Mouse (Mus musculus) kidney, postnatal 36 days (tissue): ENCODE data around the gene Pou6f1.
"Not testable (repeated sequence)": the region's sequence is repeated elsewhere in the genome, so short reads cannot be mapped to it uniquely, and the experiment has no call there.

Experiments
- DNase-seq, 2 experiments: peaks; one replicate each; pipeline ENCODE4 v3.0.0; 2021 to 2022; ENCODE audit warnings: mixed read lengths in 2 of 2

The Pou6f1 gene

DNA sequence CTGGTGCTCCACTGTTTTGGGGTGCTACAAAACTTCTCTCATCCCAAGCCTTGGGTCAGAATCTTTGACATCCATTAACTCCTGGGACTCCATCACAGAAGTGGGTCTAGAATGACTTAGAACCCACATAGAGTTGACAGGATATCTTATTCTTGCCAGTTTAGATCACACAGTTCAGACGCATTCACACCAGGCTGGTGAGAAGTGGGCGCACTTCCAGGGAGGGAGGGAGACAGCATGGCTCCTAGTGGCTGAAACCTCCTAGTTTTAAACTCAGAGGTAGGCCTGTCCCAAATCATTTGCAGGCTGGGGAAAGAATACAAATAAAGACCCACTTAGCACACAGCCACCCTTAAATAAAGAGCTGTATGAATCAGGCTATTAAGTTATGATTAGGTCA, 25.4 kb downstream of the Pou6f1 start:
- DNase-seq, result peak in 1 of 2 experiments; percentile 53

DNA sequence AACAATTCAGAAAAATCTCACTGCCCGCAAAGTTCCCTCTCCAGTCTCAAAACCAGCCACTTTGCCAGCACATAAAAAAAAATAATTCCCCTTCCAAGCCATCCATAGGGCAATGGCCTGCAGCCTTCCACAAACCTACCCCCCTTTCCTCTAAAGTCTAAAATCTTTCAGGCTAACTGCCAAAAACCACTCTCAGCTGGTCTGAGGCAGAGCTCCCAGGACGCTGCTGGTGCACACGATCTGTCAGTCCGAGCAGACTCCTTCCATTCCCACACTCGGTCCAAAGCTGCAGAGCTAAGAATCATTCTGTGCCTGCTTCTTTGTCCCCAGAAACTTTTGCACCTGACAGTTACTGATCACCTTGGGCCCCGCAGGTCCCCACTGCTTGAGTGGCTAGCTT, 25.8 kb downstream of the Pou6f1 start:
- DNase-seq, result peak; percentile 66 to 79

DNA sequence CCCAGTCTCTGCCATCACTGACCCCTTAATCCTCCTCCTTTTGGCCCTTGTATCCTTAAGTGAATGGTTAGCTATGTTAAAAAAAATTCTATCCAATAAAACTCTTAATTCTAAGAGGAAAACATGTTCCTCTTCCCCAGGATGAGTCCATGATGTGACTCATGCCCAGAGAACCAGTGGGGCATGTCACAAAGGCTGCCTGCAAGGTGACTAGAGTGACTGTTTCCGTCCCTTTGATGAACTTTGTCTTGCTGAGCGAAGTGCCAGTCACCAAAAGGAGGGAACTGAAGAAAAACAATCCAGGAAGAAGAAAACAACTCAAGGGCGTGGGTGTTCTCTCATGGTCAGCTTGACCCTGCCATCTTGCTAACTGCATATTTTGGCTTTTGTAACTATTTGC, 30.5 kb downstream of the Pou6f1 start:
- DNase-seq, result peak in 1 of 2 experiments; percentile 40

DNA sequence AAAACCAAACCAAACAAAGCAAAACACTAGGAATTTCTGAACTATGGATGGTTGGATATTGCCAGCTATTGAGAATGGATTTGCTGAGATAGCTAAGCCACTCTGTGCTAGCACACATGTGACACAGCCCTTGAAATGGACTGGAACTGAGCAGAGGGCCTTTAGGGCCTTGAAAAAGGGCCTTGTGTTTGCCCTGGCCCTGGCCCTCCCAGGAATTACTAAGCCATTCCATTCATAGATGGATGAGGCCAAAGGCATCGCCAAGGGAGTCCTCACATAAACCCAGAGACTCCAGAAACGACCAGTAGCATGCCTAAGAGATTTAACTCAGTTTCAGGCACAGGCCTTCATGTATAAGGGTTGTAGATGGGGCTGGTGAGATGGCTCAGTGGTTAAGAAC, 33.3 kb downstream of the Pou6f1 start:
- DNase-seq, result no peak

DNA sequence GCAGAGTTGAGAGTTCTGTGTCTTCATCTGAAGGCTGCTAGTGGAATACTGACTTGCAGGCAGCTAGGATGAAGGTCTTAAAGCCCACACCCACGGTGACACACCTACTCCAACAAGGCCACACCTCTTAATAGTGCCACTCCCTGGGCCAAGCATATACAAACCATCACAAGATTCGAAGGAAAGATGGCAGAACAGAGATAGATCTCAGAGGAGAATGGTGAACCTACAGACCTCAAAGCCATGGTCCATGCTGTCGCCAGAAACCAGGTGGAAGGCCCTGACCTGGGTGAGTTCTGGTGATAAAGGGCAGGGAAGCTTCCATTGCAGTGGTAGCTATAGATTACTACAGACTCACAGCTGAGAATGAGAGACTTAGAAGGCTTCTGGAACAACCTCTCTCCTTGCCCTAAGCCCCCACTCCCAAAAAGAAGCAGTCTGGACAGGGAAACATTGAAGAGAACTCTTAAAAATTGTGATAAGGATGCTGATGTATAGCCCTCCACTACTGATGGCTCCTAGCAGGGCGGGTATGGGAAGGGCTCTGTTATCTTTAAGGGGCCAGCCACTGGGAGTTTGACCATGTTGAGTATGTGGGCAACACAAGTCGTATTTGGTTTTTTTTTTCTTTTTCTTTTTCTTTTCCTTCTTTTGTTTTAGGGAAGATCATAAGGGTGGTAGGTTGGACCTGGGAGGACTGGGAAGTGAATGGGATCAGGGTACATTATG, 41.9 kb downstream of the Pou6f1 start:
- DNase-seq, result no peak

DNA sequence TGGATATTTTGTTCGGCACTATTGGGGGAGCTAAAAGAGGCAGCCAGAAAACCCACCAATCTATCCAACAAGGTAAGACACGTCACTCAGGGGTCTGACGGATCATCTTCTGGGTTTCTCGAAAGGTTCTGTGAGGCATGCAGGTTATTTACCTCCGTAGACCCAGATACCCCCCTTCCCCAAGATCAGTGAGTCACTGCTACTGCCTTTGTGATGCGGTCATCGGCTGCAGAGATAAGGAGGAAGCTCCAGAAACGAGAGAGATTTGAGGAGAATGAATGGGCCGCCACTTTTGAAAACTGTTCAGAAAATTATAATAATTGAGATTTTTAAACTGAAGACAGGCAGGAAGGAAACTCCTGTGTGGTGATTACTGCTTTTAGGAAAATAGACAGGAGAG, 43.4 kb downstream of the Pou6f1 start:
- no peak for DNase-seq

DNA sequence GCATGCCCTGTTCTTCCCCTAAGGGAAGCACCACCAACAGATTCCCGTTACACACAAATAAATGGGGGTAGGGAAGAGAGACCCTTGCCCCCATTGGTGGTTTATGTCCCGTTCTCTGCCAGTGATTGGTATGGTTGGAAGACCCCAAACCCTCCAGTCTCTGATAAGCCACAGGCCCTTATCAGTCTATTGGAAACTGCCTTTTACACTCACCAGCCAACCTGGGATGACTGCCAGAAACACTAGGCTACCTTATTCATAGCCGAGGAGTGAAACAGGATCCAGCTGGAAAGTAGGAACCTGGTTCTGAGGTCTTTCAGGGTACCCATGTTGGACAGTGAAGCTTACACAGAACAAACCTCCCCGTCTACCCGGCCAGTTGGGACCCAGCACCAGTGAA, 43.8 kb downstream of the Pou6f1 start:
- DNase-seq, result peak in 1 of 2 experiments; percentile 42

DNA sequence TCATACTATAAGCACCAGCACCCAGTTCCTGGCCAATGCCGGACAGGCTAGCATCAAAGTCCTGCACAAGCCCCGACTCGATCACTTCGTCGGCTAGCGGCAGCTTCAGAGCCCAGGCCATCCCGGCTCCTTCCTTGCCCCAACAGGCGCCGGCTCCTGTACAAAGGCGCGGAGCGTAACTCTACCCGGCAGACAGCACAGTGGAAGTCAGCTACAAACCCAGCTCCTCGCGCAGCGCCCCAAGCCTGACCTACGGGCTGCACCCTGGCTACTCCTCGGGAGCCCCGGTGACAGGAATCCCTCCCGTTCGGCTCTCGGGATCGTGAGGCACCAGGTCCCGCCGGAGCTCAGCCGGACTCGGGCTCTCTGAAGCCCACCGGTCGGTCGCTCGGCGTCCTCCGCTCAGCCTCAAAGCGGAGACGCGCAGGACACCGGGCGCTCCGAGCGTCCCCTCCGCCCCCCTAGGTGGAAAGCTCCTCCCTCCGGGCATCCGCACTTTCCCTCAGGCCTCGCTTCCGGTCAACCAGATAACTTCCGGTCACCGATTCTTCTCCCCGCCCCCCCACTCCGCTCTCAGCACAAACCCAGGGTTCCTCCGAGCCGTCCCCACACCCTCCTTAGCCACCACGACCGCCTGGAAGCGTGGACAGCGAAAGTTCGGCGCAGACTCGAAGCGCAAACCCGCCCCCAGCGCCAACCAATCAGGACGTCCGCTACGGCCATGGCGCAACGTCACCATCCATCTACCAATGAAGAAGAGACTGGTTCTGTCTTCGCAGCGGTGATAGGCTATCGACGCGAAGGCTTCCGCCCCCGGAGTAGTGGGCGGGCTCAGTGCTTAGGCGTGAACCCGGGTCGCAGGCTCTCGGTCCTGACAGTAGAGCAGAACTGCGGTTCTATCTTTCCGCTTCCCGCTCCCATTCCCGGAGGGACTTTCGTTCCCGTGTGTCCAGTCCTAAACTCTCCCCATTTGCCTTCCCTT, 48.2 kb downstream of the Pou6f1 start, which contains the start of gene Tfcp2:
Gene Tfcp2 (minus strand): TSS at position 683 of the 982 bp plus-strand sequence.
- DNase-seq, result peak; percentile 99 to 100

DNA sequence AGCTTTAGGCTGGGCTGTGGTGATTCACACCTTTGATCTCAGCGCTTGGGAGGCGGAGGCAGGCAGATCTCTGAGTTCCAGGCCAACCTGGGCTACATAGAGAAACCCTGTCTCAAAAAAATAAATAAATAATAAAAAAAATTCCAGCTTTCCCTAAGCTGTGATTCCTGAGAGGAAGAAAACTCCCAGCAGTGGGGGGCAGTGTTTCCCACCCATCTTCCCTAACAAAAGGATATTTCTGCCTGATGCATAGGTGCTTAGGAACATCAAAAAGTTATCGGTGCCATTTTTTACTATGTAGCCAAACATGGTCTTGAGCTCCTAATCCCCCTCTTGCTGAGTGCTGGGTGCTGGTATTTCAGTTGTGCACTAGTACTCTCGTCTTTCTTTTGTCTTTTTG, 49.5 kb downstream of the Pou6f1 start:
- DNase-seq, result peak; percentile 30 to 61

DNA sequence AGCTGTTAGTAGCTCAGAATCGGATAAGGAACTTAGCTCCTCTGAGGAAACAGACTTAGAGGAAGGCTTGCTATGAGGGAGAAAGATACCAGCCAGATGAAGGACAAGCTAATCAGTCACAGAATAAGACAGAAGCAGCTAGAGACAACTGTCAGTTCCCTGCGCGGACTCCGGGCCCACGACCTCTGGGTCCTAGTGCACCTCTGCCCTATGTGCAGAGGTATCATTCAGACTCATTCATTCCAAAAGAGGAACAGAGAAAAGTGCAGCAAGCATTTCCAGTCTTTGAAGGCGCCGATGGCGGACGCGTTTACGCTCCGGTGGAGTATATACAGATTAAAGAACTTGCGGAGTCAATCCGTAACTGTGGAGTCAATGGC, 56.1 kb downstream of the Pou6f1 start:
- not testable (repeated sequence) for DNase-seq

DNA sequence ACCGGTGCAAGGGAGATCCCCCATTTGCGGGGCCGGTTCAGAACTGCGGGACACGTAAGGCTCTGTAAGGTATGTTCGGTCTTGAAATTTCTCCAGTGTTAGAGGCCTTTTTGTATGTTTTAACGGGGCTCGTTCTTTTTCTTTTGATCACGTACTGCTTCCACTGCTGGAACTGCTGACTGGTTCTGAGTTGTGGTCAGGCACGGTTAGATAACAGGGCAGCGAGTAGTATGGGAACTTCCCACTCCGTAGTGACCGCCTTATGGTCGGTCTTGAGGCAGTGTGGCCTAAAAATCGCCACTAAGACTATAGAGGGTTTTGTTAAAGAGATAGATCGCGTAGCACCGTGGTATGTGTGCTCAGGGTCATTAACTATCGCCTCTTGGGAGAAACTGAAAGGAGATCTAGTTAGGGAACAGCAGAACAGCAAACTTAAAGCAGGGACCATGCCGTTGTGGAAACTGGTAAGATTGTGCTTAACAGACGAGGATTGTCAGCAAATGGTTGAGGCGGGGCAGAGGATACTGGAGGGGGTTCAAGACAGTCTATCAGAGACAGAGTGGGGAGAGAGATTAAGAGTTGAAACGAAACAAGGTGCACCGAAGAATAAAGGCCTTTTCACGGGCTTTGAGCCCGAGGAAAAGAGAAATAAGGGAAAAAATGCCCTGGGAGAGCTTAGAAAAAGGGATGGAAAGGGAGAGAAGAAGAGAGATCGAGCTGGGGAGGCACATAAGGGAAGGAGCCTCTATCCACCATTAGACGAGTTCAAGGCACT, 56.7 kb downstream of the Pou6f1 start:
- DNase-seq, result not testable (repeated sequence)

DNA sequence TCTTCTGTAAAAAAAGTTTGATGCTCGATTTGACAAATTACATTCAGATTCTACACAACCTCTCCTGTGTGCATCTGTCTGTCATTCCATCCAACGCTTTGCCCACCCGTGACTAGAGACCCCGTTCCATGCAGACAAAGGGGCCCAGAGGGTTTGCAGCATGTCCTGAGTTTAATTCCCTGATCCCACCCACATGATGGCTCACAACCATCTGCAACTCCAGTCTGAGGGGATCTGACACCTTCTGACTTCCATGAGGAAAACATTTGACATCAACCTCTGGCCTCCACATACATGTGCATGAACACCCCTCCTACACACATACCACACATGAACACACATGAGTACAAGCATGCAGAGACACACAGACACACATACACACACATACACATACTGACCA, 58.4 kb downstream of the Pou6f1 start:
- DNase-seq, result no peak

DNA sequence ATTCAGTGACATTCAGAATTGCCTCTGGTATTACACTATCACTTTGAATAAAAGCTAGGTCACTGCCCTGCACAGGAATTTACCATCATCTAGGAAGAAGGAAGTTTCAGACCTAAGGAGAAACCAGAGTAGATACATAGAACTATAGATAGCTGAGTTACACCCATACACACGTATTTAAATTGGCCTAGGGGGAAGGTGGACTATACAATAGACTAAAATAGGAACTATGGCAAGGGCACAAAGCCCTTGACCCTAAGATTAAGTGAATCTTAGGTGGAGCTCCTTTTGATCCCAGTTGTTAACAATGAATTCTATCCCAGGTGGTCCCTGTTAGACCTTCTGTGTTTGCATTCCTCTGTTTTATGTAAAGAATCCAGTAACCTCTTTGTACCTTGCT, 58.8 kb downstream of the Pou6f1 start:
- DNase-seq, result not testable (repeated sequence)

DNA sequence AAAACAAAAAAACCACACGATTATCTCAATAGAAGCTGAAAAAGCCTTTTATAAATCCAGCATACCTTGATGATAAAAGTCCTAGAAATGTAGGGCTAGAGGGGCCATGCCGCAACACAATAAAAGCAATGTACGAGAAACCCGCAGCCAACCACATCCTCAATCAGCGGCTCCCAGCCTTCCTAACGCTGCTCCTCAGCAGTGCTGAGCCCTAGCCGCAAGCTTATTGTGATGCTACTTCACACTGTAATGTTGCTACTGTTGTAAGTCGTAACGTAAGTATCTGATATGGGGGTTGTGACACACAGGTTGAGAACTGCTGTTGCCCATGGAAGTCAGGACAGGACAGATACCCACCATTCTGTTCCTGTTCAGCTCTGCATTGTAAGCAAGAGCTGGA, 60.4 kb downstream of the Pou6f1 start:
- no peak for DNase-seq

DNA sequence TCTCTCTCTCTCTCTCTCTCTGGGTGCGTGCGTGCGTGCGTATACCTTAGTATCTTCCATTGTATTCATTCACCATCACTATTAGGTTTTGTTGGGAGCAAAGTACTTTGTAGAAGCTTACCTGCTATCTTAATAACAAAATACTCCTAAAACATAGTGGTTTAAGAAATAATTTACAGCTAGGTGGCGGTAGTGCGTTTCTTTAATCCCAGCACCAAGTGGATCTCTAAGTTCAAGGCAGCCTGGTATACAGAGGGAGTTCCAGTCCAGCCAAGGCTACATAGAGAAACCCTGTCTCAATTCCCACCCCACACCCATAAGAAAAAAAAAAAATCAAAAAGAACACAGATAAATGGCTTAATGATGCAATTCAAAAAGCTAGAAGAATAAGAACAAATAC, 61.9 kb downstream of the Pou6f1 start:
- DNase-seq, result peak; percentile 47 to 74

DNA sequence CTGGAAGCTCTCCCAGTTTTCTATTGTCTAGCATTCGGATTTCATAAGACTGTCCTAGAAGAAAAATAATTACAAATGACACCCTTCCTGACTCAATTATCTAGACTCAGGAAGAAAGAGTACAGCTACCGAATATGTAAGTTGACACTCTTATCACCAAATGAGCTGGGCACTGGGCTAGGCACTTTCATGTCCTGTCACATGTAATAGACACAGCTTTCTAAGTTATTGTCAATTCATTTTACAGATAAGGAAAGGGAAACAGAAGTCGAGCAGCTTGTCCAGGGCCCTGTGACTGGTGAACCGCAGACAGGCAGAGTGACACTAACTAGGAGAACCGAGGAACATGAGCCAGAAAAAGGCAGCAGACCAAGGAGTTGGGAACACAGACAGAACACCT, 71.9 kb downstream of the Pou6f1 start:
- DNase-seq, result no peak

DNA sequence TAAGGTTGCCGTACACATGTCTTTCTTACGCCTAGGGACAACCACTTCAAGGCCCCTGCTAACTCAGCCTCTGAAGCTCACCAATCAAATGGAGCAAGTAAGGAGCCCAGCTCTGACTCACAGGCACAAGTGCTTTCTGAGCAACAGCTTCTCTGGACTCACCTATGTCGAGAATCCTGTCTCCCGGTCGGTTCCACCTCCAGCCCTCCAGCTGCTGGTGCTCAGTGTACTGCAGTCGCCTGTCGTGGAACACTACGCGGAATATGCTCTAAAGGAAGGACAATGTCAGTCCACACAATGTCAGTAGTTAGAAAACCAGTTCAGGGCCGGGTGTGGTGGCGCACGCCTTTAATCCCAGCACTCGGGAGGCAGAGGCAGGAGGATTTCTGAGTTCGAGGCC, 74.4 kb downstream of the Pou6f1 start:
- no peak for DNase-seq
